Mouse (Mus musculus): ENCODE data around the gene Spata16. TPM values are rescaled to one million over a fixed set of nuclear protein-coding genes. Genes with fewer than 3 reads are reported as not detected.
"Not testable (repeated sequence)": the region's sequence is repeated elsewhere in the genome, so short reads cannot be mapped to it uniquely, and the experiment has no call there.

The Spata16 gene
- total and polyA plus RNA-seq, 3 experiments, result not detected

- H3K27me3 ChIP-seq (replicated peaks), result no peaks in the 10 kb centered on the region
- H3K36me3 ChIP-seq (replicated peaks in 1 of 2; ENCODE audit: control insufficient read depth in 1 of 2, insufficient read depth in 1 of 2, low read length in 1 of 2), result no peaks in the 10 kb centered on the region
- H3K4me2 ChIP-seq (ENCODE audit: insufficient read depth, low read depth, poor library complexity, severe bottlenecking), result no peak overlapping the region
- dilution Hi-C loops (cut with MboI; ENCODE audit: extremely low pct_ligation_motif_present, extremely low pct_unique_long_range_greater_than_20kb, low sequenced_read_pairs), result no loop called here
- H3K27ac ChIP-seq (ENCODE audit: insufficient read depth, low read depth), result no peak overlapping the region
- no peak overlapping the region for H3K9ac ChIP-seq (ENCODE audit: insufficient read depth, low read depth)
- in situ Hi-C loops (cut with MboI; ENCODE audit: low pct_ligation_motif_present, low pct_unique_long_range_greater_than_20kb, low sequenced_read_pairs), result no loop called here
- TF ChIP-seq MXI1 (IDR thresholded peaks at IDR 0.05; ENCODE audit: low read depth, low read length), result no peak
- no peak overlapping the region for H3K4me3 ChIP-seq (replicated peaks in 1 of 3; ENCODE audit: low read depth in 2 of 3, low read length in 2 of 3, poor library complexity in 1 of 3)
- no peak for DNase-seq (ENCODE audit: extremely low read depth)
- no peaks in the 10 kb centered on the region for H3K79me2 ChIP-seq (replicated peaks; ENCODE audit: control insufficient read depth, extremely low read depth, insufficient read depth, poor library complexity, severe bottlenecking)
- H3K9me3 ChIP-seq (replicated peaks; ENCODE audit: low read length), result no peaks in the 10 kb centered on the region
- peaks cover 0 to 3% of the 10 kb centered on the region in 2 experiments; a peak in 1 of 4 replicates for H3K4me1 ChIP-seq (ENCODE audit: control insufficient read depth in 1 of 2, insufficient read depth in 2 of 2)
These were observed 9.4 kb downstream of the Spata16 start for GRCm38 (mm10) chr3:26646834-26647233.

GRCm38 (mm10) chr3:26685832-26686231 lies 48.4 kb downstream of the Spata16 start:
- H3K79me2 ChIP-seq (replicated peaks; ENCODE audit: control insufficient read depth, extremely low read depth, insufficient read depth, poor library complexity, severe bottlenecking), result no peaks in the 10 kb centered on the region
- DNase-seq (ENCODE audit: extremely low read depth), result no peak
- no peaks in the 10 kb centered on the region for H3K27me3 ChIP-seq (replicated peaks)
- in situ Hi-C loops (cut with MboI; ENCODE audit: low pct_ligation_motif_present, low pct_unique_long_range_greater_than_20kb, low sequenced_read_pairs), result no loop called here
- H3K27ac ChIP-seq (ENCODE audit: insufficient read depth, low read depth), result no peak overlapping the region
- H3K9ac ChIP-seq (ENCODE audit: insufficient read depth, low read depth), result no peak overlapping the region
- no peaks in the 10 kb centered on the region for H3K9me3 ChIP-seq (replicated peaks; ENCODE audit: low read length)
- H3K4me1 ChIP-seq (ENCODE audit: control insufficient read depth in 1 of 2, insufficient read depth in 2 of 2), result no peaks in the 10 kb centered on the region
- dilution Hi-C loops (cut with MboI; ENCODE audit: extremely low pct_ligation_motif_present, extremely low pct_unique_long_range_greater_than_20kb, low sequenced_read_pairs), result no loop called here
- no peak for TF ChIP-seq ZKSCAN1 (IDR thresholded peaks at IDR 0.05; ENCODE audit: borderline replicate concordance, low read depth, low read length)
- TF ChIP-seq ZMIZ1 (IDR thresholded peaks at IDR 0.05; ENCODE audit: low read depth, low read length), result no peak
- TF ChIP-seq TCF12 (IDR thresholded peaks at IDR 0.05; ENCODE audit: low read depth, low read length), result no peak
- TF ChIP-seq NRF1 (IDR thresholded peaks at IDR 0.05; ENCODE audit: low read depth, low read length), result no peak
- TF ChIP-seq ELF1 (IDR thresholded peaks at IDR 0.05; ENCODE audit: low read depth, low read length), result no peak
- no peak for TF ChIP-seq USF2 (conservative IDR thresholded peaks at IDR 0.05; ENCODE audit: low read depth, low read length)
- no peak for TF ChIP-seq EP300 (IDR thresholded peaks at IDR 0.05; ENCODE audit: low read length)
- no peak for TF ChIP-seq MAX (IDR thresholded peaks at IDR 0.05; ENCODE audit: low read length)
- H3K4me3 ChIP-seq (replicated peaks in 1 of 3; ENCODE audit: low read depth in 2 of 3, low read length in 2 of 3, poor library complexity in 1 of 3), result no peak overlapping the region
- no peak overlapping the region for H3K4me2 ChIP-seq (ENCODE audit: insufficient read depth, low read depth, poor library complexity, severe bottlenecking)
- no peaks in the 10 kb centered on the region for H3K36me3 ChIP-seq (replicated peaks in 1 of 2; ENCODE audit: control insufficient read depth in 1 of 2, insufficient read depth in 1 of 2, low read length in 1 of 2)

- in situ Hi-C loops (cut with MboI; ENCODE audit: low pct_ligation_motif_present, low pct_unique_long_range_greater_than_20kb, low sequenced_read_pairs); H3K9ac ChIP-seq (ENCODE audit: insufficient read depth, low read depth); H3K36me3 ChIP-seq (replicated peaks in 1 of 2; ENCODE audit: control insufficient read depth in 1 of 2, insufficient read depth in 1 of 2, low read length in 1 of 2); H3K27ac ChIP-seq (ENCODE audit: insufficient read depth, low read depth); H3K9me3 ChIP-seq (replicated peaks; ENCODE audit: low read length); H3K79me2 ChIP-seq (replicated peaks; ENCODE audit: control insufficient read depth, extremely low read depth, insufficient read depth, poor library complexity, severe bottlenecking); H3K4me2 ChIP-seq (ENCODE audit: insufficient read depth, low read depth, poor library complexity, severe bottlenecking); H3K4me1 ChIP-seq (ENCODE audit: control insufficient read depth in 1 of 2, insufficient read depth in 2 of 2); dilution Hi-C loops (cut with MboI; ENCODE audit: extremely low pct_ligation_motif_present, extremely low pct_unique_long_range_greater_than_20kb, low sequenced_read_pairs); H3K4me3 ChIP-seq (replicated peaks in 1 of 3; ENCODE audit: low read depth in 2 of 3, low read length in 2 of 3, poor library complexity in 1 of 3); H3K27me3 ChIP-seq (replicated peaks); DNase-seq (ENCODE audit: extremely low read depth): not testable (repeated sequence)
These were observed 72.1 kb downstream of the Spata16 start for GRCm38 (mm10) chr3:26709492-26709891.

All from CH12.LX (cell line).